Mouse (Mus musculus) CD4-positive, CD25-positive, alpha-beta regulatory T cell, adult 4 months (primary cell): ENCODE results near the gene H2-Q7. TPM values are rescaled to one million over a fixed set of nuclear protein-coding genes. Genes with fewer than 3 reads are reported as not detected.
"Not testable (repeated sequence)": the region's sequence is repeated elsewhere in the genome, so short reads cannot be mapped to it uniquely, and the experiment has no call there.

Experiments used
- ATAC-seq: one replicate; pipeline ENCODE4 v1.8.0; 2017
- polyA plus RNA-seq, 2 experiments: library from polyadenylated mRNA; unstranded; fragments of 100-300 nt; shearing (Covaris generic); gene quantifications; one replicate each; pipeline ENCODE4 v1.2.1; 2017

The H2-Q7 gene
- polyA plus RNA-seq, 2 experiments from 2014 or later: 1,046 to 1,058 TPM

DNA sequence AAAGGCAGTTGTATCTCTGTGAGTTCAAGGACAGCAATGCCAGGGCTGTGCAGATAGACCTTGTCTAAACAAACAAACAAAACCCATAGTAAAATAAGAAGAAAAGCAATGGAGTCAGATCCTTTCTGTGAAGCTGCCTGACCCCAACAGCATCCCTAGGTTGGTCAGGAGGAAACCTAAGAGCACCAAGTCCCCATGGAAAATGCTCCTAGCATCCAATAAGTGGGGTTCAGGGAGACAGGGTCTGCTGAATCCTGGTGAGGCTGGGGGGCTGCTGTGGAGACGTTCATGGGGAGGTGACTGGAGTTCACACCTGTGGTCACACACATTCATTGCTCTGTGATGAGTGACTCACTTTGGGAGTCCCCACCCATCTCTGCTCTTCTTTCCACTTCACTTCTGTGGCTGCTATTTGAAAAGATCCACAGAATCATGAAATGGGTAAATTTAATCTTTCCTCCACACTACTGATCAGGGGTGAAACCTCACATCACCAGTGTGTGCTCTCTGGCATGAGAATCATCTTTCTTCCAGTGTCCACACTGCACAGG, 1.5 kb upstream of the H2-Q7 start:
- ATAC-seq: not testable (repeated sequence)

DNA sequence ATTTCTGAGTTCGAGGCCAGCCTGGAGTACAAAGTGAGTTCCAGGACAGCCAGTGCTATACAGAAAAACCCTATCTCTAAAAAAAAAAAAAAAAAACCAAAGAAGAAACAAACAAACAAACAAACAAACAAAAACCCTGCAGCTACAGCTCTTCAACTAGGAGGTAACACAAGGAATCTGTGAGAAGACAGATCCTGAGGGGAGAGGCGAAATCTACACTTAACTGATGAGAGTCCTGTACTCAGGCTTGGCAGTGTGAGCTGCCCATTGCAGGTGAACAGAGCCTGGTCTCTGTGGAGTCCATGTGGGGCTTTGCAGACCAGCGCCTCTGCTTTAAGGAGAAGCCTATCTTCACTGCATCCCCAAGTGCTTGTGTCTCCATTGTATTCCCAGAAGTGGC, 560 bp upstream of the H2-Q7 start:
- ATAC-seq: peak; percentile 3

DNA sequence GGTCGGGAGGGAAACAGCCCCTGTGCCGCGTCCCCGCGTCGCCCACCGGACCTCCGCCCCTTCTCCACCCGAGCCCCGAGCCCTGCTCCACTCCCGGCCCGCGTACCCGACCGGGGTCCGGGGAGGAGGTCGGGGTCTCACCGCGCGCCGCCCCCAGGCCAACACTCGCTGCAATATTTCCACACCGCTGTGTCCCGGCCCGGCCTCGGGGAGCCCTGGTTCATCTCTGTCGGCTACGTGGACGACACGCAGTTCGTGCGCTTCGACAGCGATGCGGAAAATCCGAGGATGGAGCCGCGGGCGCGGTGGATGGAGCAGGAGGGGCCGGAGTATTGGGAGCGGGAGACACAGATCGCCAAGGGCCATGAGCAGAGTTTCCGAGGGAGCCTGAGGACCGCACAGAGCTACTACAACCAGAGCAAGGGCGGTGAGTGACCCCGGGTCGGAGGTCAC, 366 bp downstream of the H2-Q7 start:
- peak; percentile 8 for ATAC-seq

DNA sequence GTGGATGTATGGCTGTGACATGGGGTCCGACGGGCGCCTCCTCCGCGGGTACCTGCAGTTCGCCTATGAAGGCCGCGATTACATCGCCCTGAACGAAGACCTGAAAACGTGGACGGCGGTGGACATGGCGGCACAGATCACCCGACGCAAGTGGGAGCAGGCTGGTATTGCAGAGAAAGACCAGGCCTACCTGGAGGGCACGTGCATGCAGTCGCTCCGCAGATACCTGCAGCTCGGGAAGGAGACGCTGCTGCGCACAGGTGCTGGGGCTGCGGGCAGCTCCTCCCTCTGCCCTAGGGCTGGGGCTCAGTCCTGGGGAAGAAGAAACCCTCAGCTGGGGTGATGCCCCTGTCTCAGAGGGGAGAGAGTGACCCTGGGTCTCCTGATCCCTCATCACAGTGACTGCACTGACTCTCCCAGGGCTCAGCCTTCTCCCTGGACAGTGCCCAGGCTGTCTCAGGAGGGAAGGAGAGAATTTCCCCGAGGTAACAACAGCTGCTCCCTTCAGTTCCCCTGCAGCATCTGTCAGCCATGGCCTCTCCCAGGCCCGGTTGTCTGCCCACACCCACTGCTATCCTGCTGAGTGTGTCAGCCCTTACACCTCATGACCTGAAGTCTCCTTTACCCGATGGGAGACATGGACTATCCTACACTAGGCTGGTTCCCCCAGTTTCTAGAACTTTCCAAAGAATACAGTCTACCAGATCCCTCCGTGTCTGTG, 1.1 kb downstream of the H2-Q7 start:
- ATAC-seq: not testable (repeated sequence)

DNA sequence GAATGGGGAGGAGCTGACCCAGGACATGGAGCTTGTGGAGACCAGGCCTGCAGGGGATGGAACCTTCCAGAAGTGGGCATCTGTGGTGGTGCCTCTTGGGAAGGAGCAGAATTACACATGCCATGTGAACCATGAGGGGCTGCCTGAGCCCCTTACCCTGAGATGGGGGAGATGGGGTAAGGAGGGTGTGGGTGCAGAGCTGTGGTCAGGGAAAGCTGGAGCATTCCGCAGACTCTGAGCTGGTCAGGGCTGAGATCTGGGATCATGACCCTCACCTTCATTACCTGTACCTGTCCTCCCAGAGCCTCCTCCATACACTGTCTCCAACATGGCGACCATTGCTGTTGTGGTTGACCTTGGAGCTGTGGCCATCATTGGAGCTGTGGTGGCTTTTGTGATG, 3.4 kb downstream of the H2-Q7 start:
- not testable (repeated sequence) for ATAC-seq

DNA sequence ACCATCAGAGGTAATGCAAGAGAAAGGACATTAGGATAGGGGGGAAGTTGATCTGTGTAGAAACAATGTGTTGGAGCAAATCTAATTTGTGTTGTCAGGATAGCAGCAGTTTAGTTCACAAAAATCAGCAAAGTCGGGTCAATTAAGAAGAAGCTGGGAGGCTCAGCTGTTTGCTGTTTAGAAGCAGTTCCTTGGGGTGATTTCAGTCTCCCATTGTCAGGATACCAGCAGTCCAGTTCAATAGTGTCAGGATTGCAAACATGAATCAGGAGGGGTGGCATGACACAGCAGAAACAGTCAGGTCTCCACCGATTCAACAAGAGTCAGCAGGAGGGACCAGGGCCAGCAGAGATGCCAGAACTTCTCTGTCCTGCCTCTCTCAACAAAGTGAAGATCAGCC, 5.6 kb downstream of the H2-Q7 start:
- not testable (repeated sequence) for ATAC-seq

DNA sequence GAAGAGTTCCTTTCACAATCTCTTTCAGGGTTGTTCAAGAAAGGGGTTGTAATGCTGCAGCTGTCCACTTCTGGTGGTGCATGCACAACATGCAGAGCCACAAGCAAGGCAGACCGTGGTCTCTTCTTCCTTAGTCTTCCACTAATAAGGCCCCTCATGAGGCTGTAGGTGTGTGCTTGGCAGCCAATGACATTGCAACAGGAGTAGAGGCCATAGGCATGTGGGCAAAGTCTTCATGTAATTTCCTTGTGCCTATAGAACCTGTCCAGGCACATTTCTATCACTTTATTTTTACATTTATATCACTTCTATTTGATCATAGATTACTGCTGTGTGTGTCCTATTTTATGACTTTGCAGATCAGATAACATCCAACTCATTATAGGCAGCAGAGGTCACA, 19.3 kb downstream of the H2-Q7 start:
- ATAC-seq: not testable (repeated sequence)

DNA sequence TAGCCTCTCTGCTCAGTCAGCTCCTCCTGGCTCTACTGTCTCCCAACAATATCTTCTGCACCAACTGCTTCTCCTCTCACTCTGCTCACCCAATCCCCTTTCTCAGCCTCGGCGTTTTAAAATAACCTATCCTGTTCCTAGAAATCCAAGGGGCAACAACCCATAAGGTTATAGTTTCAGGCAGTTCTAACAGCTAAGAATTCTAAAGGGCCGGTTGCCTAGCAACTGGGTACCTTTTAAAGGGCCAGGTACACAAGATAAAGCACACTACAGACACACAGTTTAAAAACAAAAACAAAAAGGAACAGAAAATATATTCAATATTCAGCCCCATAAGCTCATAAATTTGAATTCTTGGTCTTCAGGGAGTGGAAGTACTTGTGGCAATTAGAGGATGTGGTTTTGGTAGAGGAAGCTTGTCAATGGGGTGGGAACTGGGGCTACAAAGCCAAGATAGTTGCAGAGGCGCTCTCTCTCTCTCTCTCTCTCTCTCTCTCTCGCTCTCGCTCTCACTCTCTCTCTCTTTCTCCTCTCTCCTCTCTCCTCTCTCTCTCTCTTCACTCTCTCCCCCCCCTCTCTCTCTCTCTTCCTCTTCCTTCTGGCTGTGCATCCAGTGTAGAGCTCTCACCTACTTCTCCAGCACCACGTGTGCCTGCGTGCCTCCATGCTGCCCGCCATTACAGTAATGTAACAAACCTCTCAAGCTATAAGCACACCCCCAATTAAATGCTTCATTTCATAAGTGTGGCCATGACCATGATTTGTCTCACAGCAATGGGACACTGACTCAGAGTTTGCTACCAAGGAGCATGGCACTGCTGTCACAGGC, 21.8 kb downstream of the H2-Q7 start:
- ATAC-seq: peak; percentile 95

DNA sequence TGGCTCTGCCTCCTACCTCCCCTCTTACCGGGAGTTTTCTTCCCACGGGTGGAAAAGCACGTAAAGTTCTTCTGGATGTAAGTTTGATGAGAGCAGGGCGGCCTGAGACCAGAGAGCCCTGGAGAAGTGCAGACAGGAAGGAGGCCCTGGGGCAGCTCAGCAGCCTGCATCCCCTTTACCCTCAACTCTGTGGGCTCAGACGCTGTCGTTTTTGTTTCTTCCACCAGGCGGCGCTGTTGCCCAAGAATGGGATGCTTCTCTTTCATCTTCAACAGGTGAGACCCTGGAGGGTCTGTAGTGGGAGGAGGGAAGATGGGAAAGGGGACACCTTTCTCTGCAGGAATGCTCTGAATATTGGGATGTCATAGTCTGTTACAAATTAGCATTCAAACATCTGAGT, 26.7 kb downstream of the H2-Q7 start:
- not testable (repeated sequence) for ATAC-seq

DNA sequence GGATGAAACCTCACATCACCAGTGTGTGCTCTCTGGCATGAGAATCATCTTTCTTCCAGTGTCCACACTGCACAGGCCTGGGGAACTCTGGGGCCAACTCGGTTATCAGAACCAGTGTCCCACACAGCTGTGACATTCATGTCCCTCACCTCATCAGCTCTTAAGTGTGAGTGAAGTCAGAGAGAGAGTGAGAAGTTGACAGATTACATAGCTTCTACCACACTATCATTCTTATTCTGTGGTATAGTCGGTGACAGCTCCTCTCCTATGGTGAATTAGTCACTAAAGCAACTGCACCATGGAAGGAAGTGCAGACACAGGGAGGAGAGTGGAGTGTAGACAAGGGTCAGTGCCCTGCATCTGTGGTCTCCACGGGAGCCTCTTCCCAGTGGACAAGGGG, 30.0 kb downstream of the H2-Q7 start:
- not testable (repeated sequence) for ATAC-seq

DNA sequence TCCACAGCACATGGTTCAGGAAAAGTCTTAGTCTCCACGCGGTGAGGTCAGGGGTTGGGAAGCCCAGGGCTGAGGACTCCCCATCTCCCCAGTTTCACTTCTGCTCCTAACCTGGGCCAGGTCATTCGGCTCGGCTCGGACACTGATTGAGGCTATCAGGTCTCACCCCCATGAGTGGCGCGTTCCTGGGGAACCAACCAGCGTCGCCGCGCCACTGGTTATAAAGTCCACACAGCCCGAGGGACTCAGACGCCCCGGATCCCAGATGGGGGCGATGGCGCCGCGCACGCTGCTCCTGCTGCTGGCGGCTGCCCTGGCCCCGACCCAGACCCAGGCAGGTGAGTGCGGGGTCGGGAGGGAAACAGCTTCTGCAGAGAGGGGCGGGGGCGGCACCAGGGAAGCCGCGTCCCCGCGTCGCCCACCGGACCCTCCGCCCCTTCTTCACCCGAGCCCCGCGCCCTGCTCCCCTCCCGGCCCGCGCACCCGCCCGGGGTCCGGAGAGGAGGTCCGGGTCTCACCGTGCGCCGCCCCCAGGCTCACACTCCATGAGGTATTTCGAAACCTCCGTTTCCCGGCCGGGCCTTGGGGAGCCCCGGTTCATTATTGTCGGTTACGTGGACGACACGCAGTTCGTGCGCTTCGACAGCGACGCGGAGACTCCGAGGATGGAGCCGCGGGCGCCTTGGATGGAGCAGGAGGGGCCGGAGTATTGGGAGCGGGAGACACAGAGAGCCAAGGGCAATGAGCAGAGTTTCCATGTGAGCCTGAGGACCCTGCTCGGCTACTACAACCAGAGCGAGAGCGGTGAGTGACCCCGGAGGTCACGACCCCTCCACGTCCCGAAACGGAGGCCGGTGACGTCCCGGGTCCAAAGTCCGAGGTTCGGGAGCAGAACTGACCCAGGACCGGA, 31.1 kb downstream of the H2-Q7 start, which contains the start of gene H2-Q10:
H2-Q10 (plus strand) TSS at position 248 of the 910 bp plus-strand sequence.
- ATAC-seq: peak; percentile 64

DNA sequence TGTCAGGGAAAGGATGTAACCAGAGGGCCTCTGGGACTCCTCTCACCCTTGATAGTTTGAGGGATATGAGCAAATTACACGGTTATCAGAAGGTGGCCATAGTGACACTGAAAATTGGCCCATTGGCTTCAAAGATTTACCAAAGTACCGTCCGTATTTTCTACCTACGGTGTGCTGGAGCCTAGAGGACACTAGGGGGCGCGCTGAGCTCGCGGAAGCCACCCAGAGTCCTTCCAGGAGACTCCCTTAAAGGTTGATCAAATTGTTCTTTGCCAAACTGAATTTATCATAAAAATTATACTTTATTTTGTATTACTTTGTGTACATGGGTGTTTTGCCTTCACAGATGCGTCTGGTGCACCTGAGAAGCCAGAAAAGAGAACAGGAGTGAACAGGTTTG, 45.1 kb downstream of the H2-Q7 start:
- peak; percentile 53 for ATAC-seq

DNA sequence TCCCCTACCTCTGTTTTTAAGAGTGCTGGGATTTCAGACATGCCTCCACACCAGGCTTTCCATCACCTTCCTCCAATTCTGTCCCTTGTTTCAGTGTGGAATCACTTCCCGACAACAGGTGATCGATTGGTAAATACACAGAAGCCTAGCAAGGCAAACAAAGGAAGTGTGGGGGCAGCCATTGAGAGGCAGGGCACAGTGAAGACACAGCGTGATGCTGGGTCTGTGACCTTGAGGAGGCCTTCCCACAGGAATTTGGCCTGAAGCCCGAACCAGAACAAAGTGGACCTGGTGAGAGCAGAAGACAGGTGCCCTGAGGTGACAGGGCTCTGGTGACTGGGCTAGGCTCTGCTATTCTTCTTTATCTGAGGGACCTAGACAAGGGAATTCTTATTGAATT, 46.7 kb downstream of the H2-Q7 start:
- no peak for ATAC-seq

DNA sequence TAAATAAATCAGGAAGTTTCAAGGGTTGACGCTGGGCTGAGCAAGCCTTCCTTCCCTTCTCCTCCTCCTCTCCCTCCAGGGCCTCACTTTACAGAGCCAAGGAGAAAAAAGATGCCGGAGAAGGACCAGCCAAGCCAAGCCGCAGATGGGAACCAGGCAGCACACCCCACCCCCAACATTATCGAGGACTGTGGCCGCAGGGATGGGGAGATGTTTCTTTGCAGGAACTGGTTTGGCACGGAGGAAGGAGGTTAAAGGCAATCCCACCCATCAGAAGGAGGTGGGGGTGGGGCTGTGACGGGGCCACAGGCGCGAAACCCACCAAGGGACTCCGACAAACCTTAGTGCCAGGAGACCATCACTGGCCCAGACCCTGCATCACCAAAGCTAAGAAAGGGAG, 47.8 kb downstream of the H2-Q7 start:
- ATAC-seq: no peak

DNA sequence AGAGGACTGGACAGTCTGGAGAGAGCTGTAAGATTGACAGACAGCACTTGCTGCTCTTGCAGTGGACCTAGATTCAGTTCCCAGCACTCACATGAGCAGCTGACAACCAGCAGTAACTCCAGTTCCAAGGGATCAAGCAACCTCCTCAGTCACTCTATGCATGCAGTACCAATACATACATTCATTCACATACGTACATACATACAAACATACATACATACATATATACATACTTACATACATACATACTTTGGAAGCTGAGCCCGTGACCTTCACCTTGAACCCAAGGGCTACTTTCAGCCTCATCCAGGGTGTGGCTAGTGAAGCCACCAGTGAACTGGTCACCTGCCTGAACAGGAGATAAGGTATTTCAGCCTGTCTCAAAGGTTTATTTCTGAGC, 49.1 kb downstream of the H2-Q7 start:
- ATAC-seq: no peak

DNA sequence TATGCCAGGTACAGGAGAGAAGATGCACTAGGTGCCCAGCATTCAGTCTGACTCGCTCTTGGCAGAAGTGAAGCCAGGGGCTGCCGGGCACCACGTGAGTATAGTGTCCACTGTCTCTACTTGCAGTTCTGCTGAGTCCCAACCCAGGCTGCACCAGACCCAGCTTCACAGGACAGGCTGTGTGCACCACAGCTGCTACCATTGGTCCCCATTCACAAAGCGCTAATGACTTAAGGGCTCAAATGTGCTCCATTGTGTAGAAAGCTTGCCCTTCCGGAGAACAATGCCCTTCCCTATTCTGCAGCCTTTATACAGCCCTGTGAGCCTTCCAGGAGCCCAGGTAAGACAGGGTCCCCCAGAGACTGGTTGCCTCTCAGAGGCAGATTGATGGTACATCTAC, 51.4 kb downstream of the H2-Q7 start:
- no peak for ATAC-seq

Other genes starting within 250 kb of the H2-Q7 start
- 100 to 1,000 TPM; 154 to 344 TPM for gene Ltb, start 244.7 kb upstream of the H2-Q7 start, polyA plus RNA-seq
- gene Tnf, start 237.1 kb upstream of the H2-Q7 start, polyA plus RNA-seq: 10 to 100 TPM; 15.3 to 23.5 TPM
- gene Lta, start 233.8 kb upstream of the H2-Q7 start, polyA plus RNA-seq: 10 to 100 TPM; 82.7 to 99.0 TPM
- 1 to 10 TPM in 1 of 2 experiments, under 1 TPM in 1; 0.79 to 1.4 TPM for gene Gm16181, start 218.3 kb upstream of the H2-Q7 start, polyA plus RNA-seq
- 1 to 10 TPM; 6.3 to 8.2 TPM for gene Atp6v1g2, start 205.5 kb upstream of the H2-Q7 start, polyA plus RNA-seq
- 1 to 10 TPM; 2.0 to 2.2 TPM for gene Nfkbil1, start 203.4 kb upstream of the H2-Q7 start, polyA plus RNA-seq
- 100 to 1,000 TPM; 255 to 357 TPM for gene Ddx39b, start 197.4 kb upstream of the H2-Q7 start, polyA plus RNA-seq
- 1,000 to 10,000 TPM; 4,417 to 6,162 TPM for gene H2-D1, start 176.4 kb upstream of the H2-Q7 start, polyA plus RNA-seq
- under 1 TPM in 1 of 2 experiments, not detected in 1; 0.13 TPM for gene H2-Q1, start 118.8 kb upstream of the H2-Q7 start, polyA plus RNA-seq
- gene H2-Q2, start 96.9 kb upstream of the H2-Q7 start, polyA plus RNA-seq: 10 to 100 TPM in 1 of 2 experiments, 1 to 10 TPM in 1; 9.8 to 10.8 TPM
- gene H2-Q4, start 59.5 kb upstream of the H2-Q7 start, polyA plus RNA-seq: 10 to 100 TPM; 14.0 to 16.4 TPM
- 100 to 1,000 TPM; 488 to 605 TPM for gene H2-Q6, start 14.3 kb upstream of the H2-Q7 start, polyA plus RNA-seq
- 10 to 100 TPM; 15.0 to 23.6 TPM for gene H2-Q10, start 30.9 kb downstream of the H2-Q7 start, polyA plus RNA-seq
- gene Pou5f1, start 66.9 kb downstream of the H2-Q7 start, polyA plus RNA-seq: under 1 TPM in 1 of 2 experiments, not detected in 1; 0.31 TPM
- 10 to 100 TPM; 17.1 to 22.0 TPM for gene Tcf19, start 77.7 kb downstream of the H2-Q7 start, polyA plus RNA-seq
- 1 to 10 TPM; 5.5 to 7.6 TPM for gene Cchcr1, start 77.9 kb downstream of the H2-Q7 start, polyA plus RNA-seq
- gene Psors1c2, start 94.0 kb downstream of the H2-Q7 start, polyA plus RNA-seq: under 1 TPM in 1 of 2 experiments, not detected in 1; 0.65 TPM
- not detected for gene Cdsn, start 113.0 kb downstream of the H2-Q7 start, polyA plus RNA-seq
- gene 2300002M23Rik, start 128.3 kb downstream of the H2-Q7 start, polyA plus RNA-seq: not detected
- gene Sfta2, start 162.4 kb downstream of the H2-Q7 start, polyA plus RNA-seq: not detected
- gene Gm9573, start 187.5 kb downstream of the H2-Q7 start, polyA plus RNA-seq: not detected
- gene Mucl3, start 204.5 kb downstream of the H2-Q7 start, polyA plus RNA-seq: under 1 TPM; 0.16 to 0.46 TPM
- gene Vars2, start 228.4 kb downstream of the H2-Q7 start, polyA plus RNA-seq: 10 to 100 TPM; 11.1 to 15.2 TPM
- gene Gtf2h4, start 234.6 kb downstream of the H2-Q7 start, polyA plus RNA-seq: 10 to 100 TPM; 28.3 to 37.7 TPM